Mouse (Mus musculus): ENCODE measurements around the gene Kmt5b. TPM values are rescaled to one million over a fixed set of nuclear protein-coding genes. Genes with fewer than 3 reads are reported as not detected.

Kmt5b gene
- polyA plus RNA-seq (2017; shearing (Covaris generic)) = 33.8 TPM

GRCm38 (mm10) chr19:3767276-3767780 is at the start of gene Kmt5b:
Gene Kmt5b, plus strand, starts transcription at chr19:3767421.

GRCm38 (mm10) chr19:3851502-3851962 is 84.3 kb downstream of the Kmt5b start, which contains the start of gene Chka:
Gene Chka, plus strand, starts transcription at chr19:3851773.

Other genes with a start within 250 kb of the Kmt5b start
- 98.1 TPM for gene Ppp6r3, start 191.7 kb upstream of the Kmt5b start, polyA plus RNA-seq (2017; shearing (Covaris generic))
- 0.04 TPM for gene Lrp5, start 80.9 kb upstream of the Kmt5b start, polyA plus RNA-seq (2017; shearing (Covaris generic))
- 7.1 TPM for gene 1810055G02Rik, start 59.1 kb upstream of the Kmt5b start, polyA plus RNA-seq (2017; shearing (Covaris generic))
- gene Chka, start 84.4 kb downstream of the Kmt5b start, polyA plus RNA-seq (2017; shearing (Covaris generic)) = 2.1 TPM
- 63.1 TPM for gene Tcirg1, start 139.7 kb downstream of the Kmt5b start, polyA plus RNA-seq (2017; shearing (Covaris generic))
- gene Ndufs8, start 145.4 kb downstream of the Kmt5b start, polyA plus RNA-seq (2017; shearing (Covaris generic)) = 259 TPM
- 0.29 TPM for gene Aldh3b1, start 162.4 kb downstream of the Kmt5b start, polyA plus RNA-seq (2017; shearing (Covaris generic))
- gene Unc93b1, start 167.8 kb downstream of the Kmt5b start, polyA plus RNA-seq (2017; shearing (Covaris generic)) = 47.5 TPM
- gene Aldh3b3, start 191.2 kb downstream of the Kmt5b start, polyA plus RNA-seq (2017; shearing (Covaris generic)) = not detected
- gene Aldh3b2, start 204.9 kb downstream of the Kmt5b start, polyA plus RNA-seq (2017; shearing (Covaris generic)) = not detected
- 0.71 TPM for gene Acy3, start 219.1 kb downstream of the Kmt5b start, polyA plus RNA-seq (2017; shearing (Covaris generic))
- gene Tbx10, start 225.3 kb downstream of the Kmt5b start, polyA plus RNA-seq (2017; shearing (Covaris generic)) = not detected
- gene Nudt8, start 233.2 kb downstream of the Kmt5b start, polyA plus RNA-seq (2017; shearing (Covaris generic)) = 9.1 TPM
- 1.4 TPM for gene Gm49405, start 233.2 kb downstream of the Kmt5b start, polyA plus RNA-seq (2017; shearing (Covaris generic))
- 2.1 TPM for gene Doc2g, start 235.9 kb downstream of the Kmt5b start, polyA plus RNA-seq (2017; shearing (Covaris generic))
- 169 TPM for gene Ndufv1, start 245.4 kb downstream of the Kmt5b start, polyA plus RNA-seq (2017; shearing (Covaris generic))